Mouse (Mus musculus) granulocyte monocyte progenitor cell, adult 5-6 weeks (primary cell): ENCODE measurements at regions not wholly inside any gene's neighbourhood (a gene's known extent, or its start where the extent isn't known, plus 50 kb on each side); places are given as distances from the start of the nearest gene placed in this dataset.

Source experiments
- ATAC-seq: replicated peaks from 2 replicates; pipeline ENCODE4 v1.8.0; 2016; ENCODE audit warnings: mild to moderate bottlenecking, moderate TSS enrichment, inconsistent platforms; ENCODE audit not compliant: poor library complexity, severe bottlenecking

DNA sequence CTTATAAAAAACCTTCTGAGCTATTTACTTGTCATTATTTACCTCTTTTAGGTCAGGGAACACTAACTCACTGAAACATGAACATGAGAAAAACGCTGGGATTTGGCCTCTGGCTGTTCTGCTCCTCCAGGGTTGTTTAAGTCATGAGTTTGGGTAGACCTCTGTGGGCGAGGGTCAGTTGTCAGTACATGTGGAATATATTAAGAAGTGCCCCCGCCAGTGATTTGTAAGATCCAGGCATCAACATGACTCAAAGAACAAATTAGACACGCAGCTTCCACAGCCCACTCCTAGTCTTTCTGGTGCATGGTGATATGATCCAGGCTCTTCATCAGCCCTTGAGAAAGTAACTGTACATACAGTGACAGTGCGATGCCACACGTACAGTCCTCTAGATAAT is 180.3 kb downstream of the Pten start:
- ATAC-seq: no peak

DNA sequence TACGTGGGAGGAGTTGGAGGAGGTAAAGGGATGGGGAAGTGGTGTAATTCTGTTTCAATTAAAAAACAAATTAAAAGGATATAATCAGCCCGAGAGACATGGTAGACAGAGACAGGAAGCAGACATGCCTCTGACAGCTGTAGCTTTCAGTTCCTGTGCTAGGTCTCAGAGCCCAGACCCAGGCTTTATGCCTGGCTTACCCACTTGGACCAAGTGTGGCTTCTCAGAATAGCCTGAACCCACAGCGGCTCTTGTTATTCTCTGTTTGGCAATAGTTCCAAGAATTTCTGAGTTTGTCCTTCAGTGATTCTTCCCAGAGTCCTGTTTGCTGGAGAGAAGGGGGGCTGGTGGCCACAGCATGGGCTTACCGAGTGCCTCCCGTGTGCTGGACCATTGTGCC is 182.4 kb downstream of the Pten start:
- peak; percentile 70 for ATAC-seq

DNA sequence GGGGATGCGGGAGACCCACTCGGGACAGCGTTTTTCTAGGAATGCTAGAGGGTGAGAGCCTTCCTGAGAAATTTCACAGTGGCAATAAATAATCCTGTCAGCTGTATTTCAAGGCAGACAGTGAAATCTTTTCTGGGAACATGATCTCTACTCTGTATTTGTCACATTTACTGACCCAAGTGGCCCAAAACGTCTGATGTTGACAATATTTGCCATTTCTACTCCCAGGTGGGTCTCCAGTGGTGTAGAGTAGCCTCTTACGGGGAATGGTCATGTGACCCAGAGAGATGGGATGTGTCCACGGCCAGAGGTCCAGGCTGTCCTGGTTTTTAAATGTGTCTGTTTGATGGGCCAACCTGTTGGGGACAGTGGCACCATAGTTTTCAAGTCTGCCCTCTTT is 183.5 kb downstream of the Pten start:
- ATAC-seq: no peak

DNA sequence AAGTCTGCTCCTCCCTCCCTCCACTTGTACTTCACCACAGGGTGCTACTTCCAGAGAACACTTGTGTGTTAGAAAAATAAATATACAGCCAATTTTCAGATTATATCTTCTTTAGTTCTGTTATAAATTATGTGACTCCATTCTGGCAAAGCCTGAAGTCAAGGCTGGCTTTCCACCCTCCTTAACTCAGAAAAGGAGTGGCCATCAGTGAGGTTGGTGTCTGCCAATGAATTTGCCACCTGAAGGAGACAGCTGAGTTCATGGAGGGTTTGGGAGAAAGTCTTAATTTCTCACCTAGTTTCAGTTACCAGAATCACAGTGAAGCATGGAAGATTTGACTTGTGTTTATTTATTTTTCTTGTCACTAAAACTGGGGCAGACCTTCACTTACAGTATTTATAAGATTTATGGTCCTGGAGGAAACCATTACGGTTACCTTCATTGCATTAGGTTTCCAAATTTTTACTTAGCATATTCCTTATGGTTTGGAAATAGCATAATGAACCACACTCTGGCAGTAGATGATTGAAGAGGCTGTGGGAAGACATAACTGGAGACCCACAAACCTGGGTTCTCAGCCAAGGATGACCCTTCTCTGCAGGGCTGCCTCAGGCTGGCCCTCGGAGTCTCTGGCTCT is 186.4 kb downstream of the Pten start:
- ATAC-seq: no peak

DNA sequence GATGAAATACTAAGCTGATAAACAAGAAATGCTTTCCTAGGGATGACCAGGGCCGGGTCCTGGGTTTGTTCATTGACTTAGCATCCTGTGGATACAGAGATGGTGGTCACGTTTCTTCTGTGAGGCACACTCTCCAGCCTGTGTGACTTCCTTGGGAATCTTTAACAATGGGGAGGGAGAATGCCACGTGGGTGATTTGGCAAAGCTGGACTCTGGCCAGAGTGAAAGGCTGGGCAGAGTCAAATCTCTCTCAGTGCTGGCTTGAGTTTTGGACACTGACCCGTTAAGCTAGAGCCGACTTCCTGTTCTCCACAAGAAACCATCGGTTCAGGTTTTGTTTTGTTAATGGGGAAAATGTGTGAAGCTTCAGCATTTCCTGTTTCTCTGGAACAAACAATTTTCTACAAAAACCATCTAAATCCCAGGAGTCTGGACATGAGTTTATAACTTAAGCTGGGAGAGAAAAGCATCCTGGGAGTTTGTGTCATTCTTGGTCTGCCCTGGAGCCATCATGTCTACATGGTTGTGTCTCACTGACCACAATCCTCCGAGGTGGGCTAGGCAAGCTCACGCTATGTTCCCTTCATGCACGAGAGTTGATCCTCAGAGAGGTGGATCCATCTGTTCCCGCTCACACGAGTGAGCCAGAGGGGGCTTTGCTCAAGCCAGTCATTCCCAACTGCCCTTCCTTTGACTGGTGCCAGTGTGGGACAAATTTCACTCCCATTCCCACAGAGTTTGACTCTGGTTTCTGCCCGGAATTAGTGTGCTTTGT is 190.0 kb downstream of the Pten start:
- ATAC-seq: no peak

DNA sequence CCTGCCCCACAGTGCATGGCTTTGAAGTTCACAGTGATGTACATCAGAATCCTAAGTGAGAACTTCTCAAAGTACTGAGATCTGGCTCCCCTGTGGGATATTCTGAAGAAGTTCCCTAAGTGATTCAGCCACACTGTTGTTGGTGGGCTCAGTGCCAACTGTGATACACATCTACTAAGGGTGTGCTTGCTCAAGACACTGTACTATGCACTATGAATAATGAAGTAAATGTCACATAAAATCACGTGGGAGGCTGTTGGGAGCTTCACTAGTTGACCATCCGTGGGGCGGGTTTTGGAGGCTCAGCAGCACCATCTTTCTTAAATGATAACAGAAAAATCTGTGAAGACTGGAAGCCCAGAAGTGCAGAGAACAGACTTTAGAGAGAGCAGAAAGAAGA is 193.0 kb downstream of the Pten start:
- ATAC-seq: peak; percentile 45

DNA sequence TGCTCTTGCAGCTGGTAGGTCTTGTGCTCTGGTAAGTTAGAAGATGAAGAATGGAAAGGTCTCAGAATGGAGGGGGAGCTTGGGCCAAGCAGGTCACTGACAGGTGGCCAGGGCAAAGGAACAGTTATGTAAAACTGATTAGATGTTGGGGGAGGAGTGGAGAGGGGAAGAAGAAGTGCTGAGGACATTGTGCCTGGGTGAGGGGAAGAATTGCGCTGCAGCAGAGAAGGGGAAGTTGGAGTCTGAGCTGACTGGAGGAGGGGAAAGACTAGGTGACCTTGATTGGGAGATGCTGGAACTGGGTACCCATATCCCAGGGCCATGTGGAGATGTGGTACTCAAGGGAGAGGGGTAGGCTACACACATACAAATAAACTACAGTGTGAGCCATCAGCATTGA is 193.5 kb downstream of the Pten start:
- peak; percentile 71 for ATAC-seq

DNA sequence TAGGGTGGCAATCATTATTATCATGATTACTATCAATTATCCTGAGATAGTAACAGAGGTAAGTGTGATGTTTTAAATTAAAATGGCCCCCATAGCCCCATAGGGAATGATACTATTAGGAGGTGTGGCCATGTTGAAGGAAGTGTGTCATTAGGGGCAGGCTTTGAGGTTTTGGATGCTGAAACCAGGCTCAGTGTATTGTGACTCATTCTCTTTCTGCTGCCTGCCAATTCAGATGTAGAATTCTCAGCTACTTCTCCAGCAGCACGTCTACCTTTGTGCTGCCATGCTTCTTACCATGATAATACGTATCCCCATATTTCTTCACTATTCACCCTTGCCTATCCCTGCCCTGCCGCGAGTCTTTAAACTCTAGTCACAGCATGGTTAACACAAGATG is 195.1 kb downstream of the Pten start:
- ATAC-seq: peak; percentile 31

DNA sequence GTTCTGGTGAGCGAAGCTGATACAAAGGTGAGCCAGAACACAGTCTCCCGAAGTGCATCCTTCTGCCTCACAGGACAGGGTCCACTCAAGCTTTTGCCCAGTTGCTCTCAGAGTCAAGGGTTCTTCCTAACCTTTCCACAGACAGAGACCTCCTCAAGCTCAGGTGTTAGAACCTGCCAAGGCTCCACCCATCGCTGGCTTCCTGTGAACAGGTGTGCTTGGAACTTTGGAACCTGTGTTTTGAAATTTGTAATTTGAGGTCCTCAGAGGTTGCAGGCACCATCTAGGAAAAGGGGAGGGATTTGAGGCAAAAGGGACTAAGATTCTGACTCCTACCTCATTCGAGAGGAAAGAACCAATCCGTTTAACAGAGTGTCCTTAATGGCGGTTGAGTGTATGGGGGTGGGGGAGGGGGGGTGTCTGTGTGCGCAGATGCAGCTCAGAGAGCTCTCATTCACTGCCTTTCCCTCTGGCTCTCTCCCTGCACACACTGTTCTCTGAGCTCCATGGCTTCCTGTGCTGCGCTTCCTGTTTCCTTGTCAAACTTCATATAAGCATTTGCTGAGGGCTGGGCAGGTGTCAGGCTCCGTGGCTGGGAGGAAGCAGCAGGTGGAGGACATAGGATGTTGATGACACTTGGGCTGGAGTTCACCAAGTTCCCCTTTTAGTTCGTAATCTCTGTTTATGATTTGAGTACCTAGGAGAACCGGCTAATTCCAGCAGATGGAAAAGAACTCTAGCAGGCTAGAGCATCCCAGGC is 195.8 kb downstream of the Pten start:
- ATAC-seq: peak; percentile 62

DNA sequence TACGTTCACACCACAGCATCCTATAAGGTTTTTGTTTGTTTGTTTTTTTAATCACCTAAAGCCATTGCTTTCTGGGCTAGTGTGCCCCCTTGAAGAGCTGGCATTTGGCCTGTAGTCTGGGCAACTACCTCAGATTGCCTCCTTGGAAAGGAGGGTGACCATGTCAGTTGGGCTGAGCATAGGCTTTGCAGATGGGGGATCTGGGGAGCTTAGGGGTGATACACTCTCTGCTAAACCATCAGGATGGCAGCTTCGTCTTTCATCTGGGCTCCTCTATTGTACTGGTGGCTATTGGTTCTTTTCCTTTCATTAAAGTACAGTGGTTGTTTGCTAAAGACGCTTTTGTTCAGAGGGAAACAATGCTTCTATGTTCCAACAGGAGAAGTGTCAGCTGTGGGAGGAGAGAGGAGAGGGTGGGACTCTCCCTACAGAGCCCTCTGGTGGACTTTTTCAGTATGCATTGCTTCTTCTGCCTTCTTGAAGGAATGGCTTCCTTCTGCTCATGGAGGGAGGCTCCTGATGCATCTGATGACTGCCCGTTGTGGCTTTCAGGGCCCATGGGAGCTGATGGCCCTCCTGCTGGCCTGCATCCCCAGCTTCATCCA is 196.8 kb downstream of the Pten start:
- peak; percentile 32 for ATAC-seq

DNA sequence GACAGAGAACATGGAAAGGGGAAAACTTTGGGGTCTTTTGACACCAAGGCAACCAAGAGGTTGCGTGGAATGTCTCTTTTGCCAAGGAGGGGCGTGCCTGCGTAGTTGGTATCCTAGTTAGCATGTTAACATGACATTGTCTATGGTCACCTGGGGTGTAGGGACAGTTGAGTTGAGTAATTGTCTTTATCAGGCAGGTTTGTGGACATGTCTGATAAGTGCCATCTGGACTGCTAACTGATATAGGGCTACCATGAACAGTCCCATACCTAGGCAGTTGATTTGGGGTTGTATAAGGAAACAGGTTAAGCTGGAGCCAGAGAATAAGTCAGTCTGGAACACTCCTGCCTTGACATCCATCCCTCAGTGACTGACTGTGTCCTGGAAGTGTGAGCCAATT is 197.6 kb downstream of the Pten start:
- ATAC-seq: no peak

DNA sequence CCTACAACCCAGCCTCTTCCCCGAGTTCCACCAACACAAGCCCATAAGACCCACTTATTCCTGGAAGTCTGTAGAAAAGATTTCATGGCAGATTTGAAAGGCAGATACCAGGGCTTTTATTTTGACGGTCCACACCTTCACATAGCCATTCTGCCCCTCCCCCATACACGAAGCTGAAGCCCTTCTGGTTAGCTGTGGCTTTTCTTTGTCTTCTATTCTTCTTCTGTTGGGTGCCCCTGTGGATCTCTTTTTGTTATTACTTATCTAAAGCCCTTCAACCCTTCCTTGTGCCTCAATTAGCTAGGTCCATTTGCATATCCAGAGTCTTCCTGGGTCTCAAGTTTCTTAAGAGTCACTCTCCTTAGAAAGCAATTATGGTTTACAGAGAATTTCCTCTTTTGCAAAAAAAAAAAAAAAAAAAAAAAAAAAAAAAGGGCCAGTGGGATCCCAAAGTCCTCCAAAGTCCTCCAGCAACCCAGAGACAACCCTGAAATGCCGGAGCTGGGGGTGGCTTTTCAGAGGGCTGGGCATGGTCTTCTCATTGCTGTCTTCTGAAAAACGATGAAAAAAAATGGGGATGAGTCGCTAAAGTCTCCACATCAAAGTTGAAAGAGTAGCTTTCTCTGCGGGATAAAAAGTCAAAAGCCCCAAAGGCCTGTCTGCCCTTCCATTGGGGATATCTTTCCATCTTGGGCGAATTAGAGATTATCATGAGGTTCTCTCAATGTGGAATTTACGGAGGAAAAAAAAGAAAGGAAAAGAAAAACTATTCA is 199.0 kb downstream of the Pten start:
- no peak for ATAC-seq

DNA sequence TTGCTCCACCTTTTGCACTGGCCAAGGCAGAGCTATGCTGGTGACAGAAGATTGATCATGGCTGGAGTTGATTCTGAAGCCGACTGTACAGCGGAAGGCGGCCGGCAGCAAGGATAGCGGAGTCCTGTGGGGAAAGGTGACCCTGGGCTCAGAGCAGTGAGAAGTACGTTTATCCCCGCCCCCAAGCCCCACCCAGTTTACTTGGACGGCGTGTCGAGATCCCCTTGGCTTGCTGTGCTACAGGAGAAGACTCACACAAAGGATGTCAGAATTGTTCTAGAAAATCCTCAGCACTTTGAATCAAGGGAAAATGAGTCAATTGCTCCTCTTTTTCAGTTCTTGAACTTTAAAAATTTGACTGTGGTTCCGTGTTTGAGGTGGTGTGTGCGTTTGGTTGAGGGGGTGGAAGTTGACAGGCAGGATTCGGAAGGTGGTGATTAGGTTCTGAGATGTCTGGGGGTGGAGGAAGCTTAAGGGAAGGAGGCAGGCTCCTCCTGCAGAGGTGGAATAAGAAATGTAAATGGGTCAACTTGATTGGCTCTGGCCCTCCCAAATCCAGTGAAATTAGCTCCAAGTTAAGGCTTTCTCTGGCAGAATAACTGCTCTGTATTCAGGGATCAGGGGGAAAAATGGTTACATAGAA is 199.7 kb downstream of the Pten start:
- ATAC-seq: peak; percentile 29

DNA sequence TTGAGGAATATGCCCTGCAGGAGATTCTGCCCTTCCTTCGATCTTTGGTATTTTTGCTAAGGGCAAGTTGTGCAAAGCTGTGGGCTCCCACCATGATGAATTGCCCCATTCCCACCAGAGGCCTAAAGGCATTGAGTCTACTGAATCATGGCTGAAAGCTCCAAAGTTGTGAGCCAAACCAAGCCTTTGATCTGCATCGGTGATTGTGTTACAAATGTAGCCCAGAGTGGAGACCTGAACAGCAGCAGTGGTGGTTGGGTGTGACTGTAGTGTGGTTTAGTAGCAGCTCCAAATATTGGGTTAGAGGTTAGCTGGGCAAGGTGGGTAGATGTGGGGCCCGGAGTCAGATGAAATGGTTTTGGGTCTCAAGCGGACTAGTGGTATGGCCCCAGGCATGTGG is 201.0 kb downstream of the Pten start:
- no peak for ATAC-seq

DNA sequence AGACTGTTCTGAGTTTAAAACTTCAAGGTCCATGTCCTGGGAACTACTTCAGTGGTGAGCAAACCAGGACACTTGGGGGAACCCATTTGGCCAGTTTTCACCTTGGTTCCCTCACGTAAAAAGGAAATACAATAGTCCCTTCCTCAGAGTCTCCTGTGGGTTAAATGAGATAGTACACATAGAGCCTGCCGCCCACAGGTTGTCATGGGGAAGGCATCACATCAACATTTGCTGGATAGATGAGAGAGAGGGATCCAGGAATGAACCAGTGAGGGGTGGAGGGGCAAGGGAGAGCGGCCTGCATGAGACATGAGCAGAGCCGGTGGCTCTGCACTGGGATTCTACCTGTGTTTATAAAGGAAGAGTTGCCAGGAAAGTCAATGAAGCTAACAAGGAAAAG is 201.5 kb downstream of the Pten start:
- no peak for ATAC-seq

DNA sequence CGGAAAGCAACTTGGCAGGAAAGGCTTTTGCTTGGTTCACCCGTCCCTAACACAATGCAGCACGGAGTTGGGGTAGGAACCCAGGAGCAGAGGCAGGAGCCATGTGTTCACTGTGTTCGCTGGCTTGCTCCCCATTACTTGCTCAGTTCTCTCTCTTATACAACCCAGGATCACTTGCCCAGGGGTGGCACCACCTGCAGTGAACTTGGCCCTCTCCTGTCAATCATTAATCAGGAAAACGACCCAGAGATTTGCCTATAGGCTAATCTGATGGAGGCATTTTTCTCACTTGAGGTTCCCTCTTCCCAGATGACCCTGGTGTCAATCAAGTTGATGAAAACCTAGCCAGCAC is 202.5 kb downstream of the Pten start:
- ATAC-seq: no peak

DNA sequence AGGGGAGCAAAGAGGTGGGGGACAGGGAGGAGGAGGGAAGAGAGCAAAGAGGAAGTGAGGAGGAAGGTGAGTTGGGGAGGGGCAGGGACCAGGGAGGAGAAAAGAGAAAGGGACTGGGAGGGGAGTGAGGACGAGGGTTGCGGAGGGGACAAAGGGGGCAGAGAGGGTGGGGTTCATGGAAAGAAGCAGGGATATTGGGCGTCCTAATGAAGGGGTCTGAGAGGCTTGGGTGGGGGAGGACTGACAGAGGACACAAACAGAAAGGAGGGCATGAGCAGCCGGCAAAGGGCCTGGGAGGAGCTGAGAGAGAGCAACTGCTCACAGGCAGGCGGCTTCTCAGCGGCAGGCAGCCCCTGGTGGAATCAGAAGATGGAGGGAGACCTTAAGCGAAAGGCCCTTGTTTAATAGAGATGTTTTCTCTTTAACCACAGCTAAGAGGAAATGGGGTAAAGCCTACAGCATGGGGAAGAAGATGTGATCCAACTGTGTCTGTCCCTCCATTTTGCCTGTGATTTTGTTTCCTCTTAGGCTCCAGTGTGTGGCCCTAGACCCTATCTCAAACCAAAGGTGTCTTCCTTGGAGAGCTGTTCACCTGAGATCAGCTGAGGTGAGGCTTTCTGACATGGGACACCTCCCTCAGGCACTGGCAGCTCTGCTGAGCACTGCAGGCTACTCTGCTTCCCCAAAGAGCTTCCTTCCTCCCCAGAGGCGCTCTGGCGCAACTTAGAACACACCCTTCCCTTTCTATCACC is 203.1 kb downstream of the Pten start:
- ATAC-seq: peak; percentile 68

DNA sequence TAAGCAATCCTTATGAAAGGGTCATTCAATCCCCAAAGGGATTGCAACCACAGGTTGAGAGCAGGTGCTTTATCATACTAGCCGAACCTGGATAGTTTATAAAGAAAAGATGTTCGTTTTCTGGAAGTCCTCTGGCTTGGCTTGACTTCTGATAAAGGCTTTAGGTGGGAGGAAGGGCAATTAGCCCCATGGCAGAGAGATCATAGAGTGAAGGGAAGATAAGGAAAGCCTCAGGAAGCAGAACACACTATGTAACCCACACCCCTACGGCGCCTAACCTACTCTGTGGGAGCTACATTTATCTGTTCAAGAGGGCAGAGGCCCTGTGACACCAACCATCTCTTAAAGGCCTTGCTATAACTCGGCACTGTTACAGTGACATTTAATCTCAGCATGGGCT is 204.2 kb downstream of the Pten start:
- no peak for ATAC-seq

DNA sequence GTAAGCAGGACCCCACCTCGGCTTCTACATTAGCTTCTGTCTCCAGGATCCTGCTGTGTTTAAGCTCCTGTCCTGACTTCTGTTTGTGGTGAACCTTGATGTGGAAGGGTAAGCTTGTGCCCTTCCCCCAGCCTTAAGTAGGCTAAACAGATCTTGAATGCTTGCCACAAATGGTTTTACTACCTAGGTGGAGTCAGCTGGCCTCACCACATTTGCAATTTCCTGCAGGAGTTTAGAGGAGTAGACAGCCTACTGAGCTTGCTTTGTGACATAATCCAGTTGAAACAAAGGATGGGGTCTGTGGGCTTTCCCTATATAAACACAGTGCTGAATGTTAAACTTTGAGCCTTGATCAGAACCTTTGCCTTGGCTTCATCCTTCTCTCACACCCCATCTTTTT is 206.7 kb downstream of the Pten start:
- ATAC-seq: 0 out of 2 replicates have a peak, but pooled peaks have one; percentile 24
